Mouse (Mus musculus) lung, embryonic 14.5 days (tissue): ENCODE results near the gene Csf3r. TPM values are rescaled to one million over a fixed set of nuclear protein-coding genes. Genes with fewer than 3 reads are reported as not detected.
A peak's percentile ranks its signal among the peaks of the same experiment; 100 is the strongest.
"Not testable (repeated sequence)": the region's sequence is repeated elsewhere in the genome, so short reads cannot be mapped to it uniquely, and the experiment has no call there.

Experiments
- ATAC-seq: fragments of 200-750 bp; cut with Nextera tagmentation; 2 replicates; pipeline ENCODE4 v1.8.0; 2017; ENCODE audit warnings: mild to moderate bottlenecking, moderate TSS enrichment, moderate library complexity; ENCODE audit not compliant: insufficient read depth
- DNase-seq: peaks from one replicate; pipeline ENCODE4 v3.0.0-alpha.2; 2015
- H3K27ac ChIP-seq: fragments of 300-500 bp; sonication (generic); 2 replicates; pipeline ENCODE4 v1.5.1; 2014; ENCODE audit warnings: low read depth, mild to moderate bottlenecking, moderate library complexity
- H3K27me3 ChIP-seq: fragments of 300-500 bp; sonication (generic); 2 replicates; pipeline ENCODE4 v1.6.1; 2014; ENCODE audit warnings: low read length, control low read depth; ENCODE audit not compliant: insufficient read depth
- H3K36me3 ChIP-seq: fragments of 300-500 bp; sonication (generic); 2 replicates; pipeline ENCODE4 v1.6.1; 2014; ENCODE audit warnings: control low read depth; ENCODE audit not compliant: insufficient read depth
- H3K4me1 ChIP-seq: fragments of 300-500 bp; sonication (generic); 2 replicates; pipeline ENCODE4 v1.6.1; 2014; ENCODE audit warnings: antibody characterized with exemption, control low read depth; ENCODE audit not compliant: insufficient read depth
- H3K4me2 ChIP-seq: fragments of 300-500 bp; sonication (generic); 2 replicates; pipeline ENCODE4 v1.6.1; 2014; ENCODE audit warnings: mild to moderate bottlenecking
- H3K4me3 ChIP-seq: fragments of 300-500 bp; sonication (generic); 2 replicates; pipeline ENCODE4 v1.5.1; 2014; ENCODE audit warnings: low read depth, low read length
- H3K9ac ChIP-seq: fragments of 300-500 bp; sonication (generic); 2 replicates; pipeline ENCODE4 v1.6.1; 2014
- H3K9me3 ChIP-seq: fragments of 300-500 bp; sonication (generic); 2 replicates; pipeline ENCODE4 v1.6.1; 2016; ENCODE audit warnings: low read depth, low read length, control low read depth
- CTCF ChIP-seq: IDR thresholded peaks from 2 replicates; pipeline ENCODE4 v1.5.1; 2016; ENCODE audit warnings: antibody characterized with exemption, low read depth
- WGBS: fragments of 180-500 bp; shearing (Covaris S2); extraction: QIAGEN DNeasy Blood & Tissue Kit; methylation state at CpG from one replicate; pipeline ENCODE4 v1.1.7; 2014; 5-methylcytosine and 5-hydroxymethylcytosine counted together
- polyA plus RNA-seq: library from polyadenylated mRNA; unstranded; fragments of >200 nt; fragmentation: Nextera tagmentation; extraction: Ambion mirVana; gene quantifications from 2 replicates; pipeline ENCODE4 v1.2.1, GENCODE M21; 2014

Gene Csf3r
- polyA plus RNA-seq: 2.2 and 2.3 TPM in 2 replicates

DNA sequence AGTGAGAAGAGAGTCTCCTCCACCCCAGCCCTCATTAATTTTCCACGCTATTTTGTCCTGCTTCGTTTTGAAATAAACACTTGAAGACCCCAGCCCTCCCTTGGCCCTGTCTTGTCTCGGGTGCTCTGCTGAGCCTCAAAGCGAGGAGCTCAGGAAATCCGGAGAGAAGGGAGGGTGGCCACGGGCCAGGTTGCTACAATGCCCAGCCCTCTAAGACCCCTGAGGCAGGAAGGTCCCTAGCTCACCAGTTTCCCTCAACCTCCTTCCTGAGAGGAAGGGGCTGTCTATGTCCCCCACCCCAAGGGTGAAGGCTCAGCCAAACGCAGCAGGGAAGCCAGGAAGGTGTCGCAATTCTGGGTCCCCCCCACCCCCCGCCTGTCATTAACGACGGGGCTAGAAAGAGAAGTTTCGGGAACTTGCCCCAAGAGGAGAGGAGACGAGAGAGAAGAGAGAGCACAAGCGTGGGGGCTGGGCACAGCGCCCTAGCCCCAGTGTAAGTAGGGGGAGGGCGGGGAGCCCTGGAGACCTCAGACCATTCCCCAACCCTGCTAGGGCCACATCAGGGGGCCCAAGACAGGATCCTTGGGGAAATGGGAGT, at the start of gene Csf3r:
Gene Csf3r (plus strand): TSS at position 248 of the 598 bp plus-strand sequence.
- Histone ChIP-seq H3K9me3 (no peaks in the 10 kb centered on the region), H3K4me2 (peak within 1 kb of the TSS; percentile 8; the same call in 1 of the 2 replicates), H3K27me3 (no peaks in the 10 kb centered on the region), H3K9ac (no peak within 1 kb of the TSS), H3K36me3 (no peaks in the 10 kb centered on the region), H3K4me1 (no peaks in the 10 kb centered on the region), H3K4me3 (no peak within 1 kb of the TSS), H3K27ac (no peak within 1 kb of the TSS)
- no peak for TF ChIP-seq CTCF
- WGBS: 33% methylated on average over 16 of the region's 16 CpGs
- ATAC-seq (no peak), DNase-seq (peak; percentile 8)

DNA sequence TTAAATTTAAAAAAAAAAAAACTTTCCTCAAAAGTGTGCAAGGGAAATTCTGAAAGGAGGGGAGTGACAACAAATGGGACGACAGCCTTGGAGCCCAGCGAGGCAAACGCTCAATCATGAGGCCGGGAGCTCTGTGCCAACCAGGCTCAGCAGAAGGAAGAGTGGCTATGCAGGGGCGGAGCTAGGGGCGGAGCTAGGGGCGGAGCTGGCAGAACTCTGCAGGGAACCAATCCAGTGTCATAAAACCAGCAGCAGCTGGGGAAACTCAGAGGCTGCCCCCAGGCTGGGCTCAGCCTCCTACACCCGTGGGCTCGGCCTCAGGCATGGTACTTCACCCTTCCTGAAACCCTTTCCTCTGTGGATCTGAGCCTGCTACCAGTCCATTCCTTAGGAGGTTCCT, 46.6 kb upstream of the Csf3r start:
- H3K4me1 ChIP-seq: no peaks in the 10 kb centered on the region
- no peak overlapping the region for H3K4me3 ChIP-seq
- H3K36me3 ChIP-seq: no peaks in the 10 kb centered on the region
- H3K9me3 ChIP-seq: no peaks in the 10 kb centered on the region
- H3K27me3 ChIP-seq: no peaks in the 10 kb centered on the region
- no peak overlapping the region for H3K4me2 ChIP-seq
- no peak for ATAC-seq
- H3K9ac ChIP-seq: no peak overlapping the region
- 51% methylated on average over 9 of the region's 9 CpGs for WGBS
- no peak for TF ChIP-seq CTCF
- H3K27ac ChIP-seq: no peak overlapping the region
- DNase-seq: peak; percentile 18

- Histone ChIP-seq H3K4me1 (no peaks in the 10 kb centered on the region), H3K27me3 (no peaks in the 10 kb centered on the region), H3K9ac (no peak overlapping the region), H3K27ac (no peak overlapping the region), H3K9me3 (no peaks in the 10 kb centered on the region), H3K4me3 (no peak overlapping the region), H3K36me3 (no peaks in the 10 kb centered on the region), H3K4me2 (no peak overlapping the region)
- no peak for TF ChIP-seq CTCF
- DNase-seq (no peak), ATAC-seq (no peak)
- 84% methylated on average over 8 of the region's 8 CpGs for WGBS
Measured at GRCm38 (mm10) chr4:125983279-125983678, 41.1 kb upstream of the Csf3r start.

DNA sequence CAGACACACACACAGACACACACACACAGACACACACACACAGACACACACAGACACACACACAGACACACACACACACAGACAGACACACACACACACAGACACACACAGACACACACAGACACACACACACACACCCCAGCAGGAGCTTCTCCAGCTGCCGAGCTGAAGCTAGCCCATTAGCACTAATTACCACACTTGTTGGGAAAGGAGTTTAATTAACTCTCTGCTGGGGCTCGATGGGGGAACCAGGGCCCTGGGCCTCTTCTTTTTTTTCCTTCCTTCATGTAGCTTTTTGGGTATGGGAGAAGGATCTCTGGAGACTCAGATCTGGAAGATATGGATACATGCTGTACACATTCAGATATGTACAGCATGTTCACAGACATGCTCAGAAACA, 38.6 kb upstream of the Csf3r start:
- H3K4me2 ChIP-seq, ATAC-seq, H3K27me3 ChIP-seq, H3K9me3 ChIP-seq, H3K36me3 ChIP-seq, H3K4me1 ChIP-seq, DNase-seq, H3K4me3 ChIP-seq, H3K9ac ChIP-seq, H3K27ac ChIP-seq: not testable (repeated sequence)
- WGBS: 33% methylated on average over 2 of the region's 2 CpGs

GRCm38 (mm10) chr4:125987071-125987470, 37.3 kb upstream of the Csf3r start:
- Histone ChIP-seq H3K27ac (no peak overlapping the region), H3K4me2 (no peak overlapping the region), H3K4me1 (no peaks in the 10 kb centered on the region), H3K4me3 (no peak overlapping the region), H3K9me3 (no peaks in the 10 kb centered on the region), H3K36me3 (no peaks in the 10 kb centered on the region), H3K9ac (no peak overlapping the region), H3K27me3 (no peaks in the 10 kb centered on the region)
- TF ChIP-seq CTCF: no peak
- no peak for ATAC-seq
- no peak for DNase-seq
- 61% methylated on average over 3 of the region's 3 CpGs for WGBS

DNA sequence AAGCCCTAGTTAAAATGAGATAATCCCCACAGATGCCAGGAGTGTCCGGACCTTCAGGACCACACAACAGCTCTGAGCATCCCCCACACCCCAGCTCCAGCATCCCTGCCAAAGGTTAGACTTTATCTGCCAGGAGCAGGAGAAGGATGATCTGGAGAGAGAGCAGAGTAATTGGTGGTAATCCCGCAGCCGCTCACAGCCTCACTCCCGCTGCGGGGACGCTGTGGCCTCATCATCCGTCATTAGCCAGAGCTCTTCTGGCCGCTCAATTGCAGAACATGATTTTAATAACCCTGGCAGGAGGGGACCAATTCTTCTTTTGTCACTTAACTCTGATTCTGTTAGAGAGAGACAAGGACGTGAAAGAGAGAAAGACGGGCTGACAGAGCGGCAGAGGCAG, 35.3 kb upstream of the Csf3r start:
- Histone ChIP-seq H3K27me3 (no peaks in the 10 kb centered on the region), H3K4me1 (no peaks in the 10 kb centered on the region), H3K9me3 (no peaks in the 10 kb centered on the region), H3K36me3 (no peaks in the 10 kb centered on the region), H3K4me2 (no peak overlapping the region), H3K4me3 (no peak overlapping the region), H3K27ac (no peak overlapping the region), H3K9ac (no peak overlapping the region)
- ATAC-seq (no peak), DNase-seq (no peak)
- WGBS: 55% methylated on average over 11 of the region's 11 CpGs
- TF ChIP-seq CTCF: no peak

GRCm38 (mm10) chr4:125990143-125990542, 34.2 kb upstream of the Csf3r start:
- TF ChIP-seq CTCF: peak; percentile 91
- Histone ChIP-seq H3K9me3 (no peaks in the 10 kb centered on the region), H3K36me3 (no peaks in the 10 kb centered on the region), H3K4me1 (no peaks in the 10 kb centered on the region), H3K4me3 (no peak overlapping the region), H3K9ac (no peak overlapping the region), H3K4me2 (no peak overlapping the region), H3K27ac (no peak overlapping the region), H3K27me3 (no peaks in the 10 kb centered on the region)
- ATAC-seq (no peak), DNase-seq (peak; percentile 84)
- WGBS: 26% methylated on average over 7 of the region's 7 CpGs

DNA sequence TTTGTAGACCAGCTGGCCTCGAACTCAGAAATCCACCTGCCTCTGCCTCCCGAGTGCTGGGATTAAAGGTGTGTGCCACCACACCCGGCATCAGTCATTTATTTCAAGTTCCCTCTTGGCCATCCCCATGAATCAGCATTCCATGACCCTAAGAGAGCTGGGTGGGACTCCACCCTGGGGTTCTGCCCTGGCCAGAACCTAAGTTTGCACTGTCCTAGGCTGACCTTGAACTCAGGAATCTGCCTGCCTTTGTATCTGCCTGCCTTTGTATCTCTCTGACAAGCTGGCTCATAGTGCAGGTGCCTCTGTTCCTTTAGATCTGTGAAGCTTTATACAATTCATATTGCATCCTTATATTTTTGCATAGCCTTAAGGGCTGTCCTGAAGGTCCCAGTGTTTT, 32.1 kb upstream of the Csf3r start:
- ATAC-seq (no peak), DNase-seq (no peak)
- H3K9me3 ChIP-seq: no peaks in the 10 kb centered on the region; the same call in 1 of the 2 replicates
- 68% methylated on average over 3 of the region's 3 CpGs for WGBS
- H3K4me1 ChIP-seq: no peaks in the 10 kb centered on the region
- no peak overlapping the region for H3K9ac ChIP-seq
- H3K27me3 ChIP-seq: no peaks in the 10 kb centered on the region
- TF ChIP-seq CTCF: no peak
- no peaks in the 10 kb centered on the region for H3K36me3 ChIP-seq
- H3K27ac ChIP-seq: no peak overlapping the region
- no peak overlapping the region for H3K4me3 ChIP-seq
- no peak overlapping the region for H3K4me2 ChIP-seq
